Mouse (Mus musculus) heart, embryonic 14.5 days (tissue): Measurements from ENCODE around the gene Cd27. TPM values are rescaled to one million over a fixed set of nuclear protein-coding genes. Genes with fewer than 3 reads are reported as not detected.
"Not testable (repeated sequence)": the region's sequence is repeated elsewhere in the genome, so short reads cannot be mapped to it uniquely, and the experiment has no call there.

Experiments used
- ATAC-seq: fragments of 200-750 bp; cut with Nextera tagmentation; 2 replicates; pipeline ENCODE4 v1.8.0; 2017; ENCODE audit warnings: low read depth, moderate TSS enrichment; ENCODE audit not compliant: insufficient number of reproducible peaks, insufficient read depth, low FRiP score
- H3K27ac ChIP-seq, 2 experiments: fragments of 200-500 bp in 1 of 2; fragments of 300-500 bp in 1 of 2; sonication (generic) in 1 of 2; replicated peaks in 1 of 2; 2 replicates each; pipeline ENCODE4 v1.5.1; 2012 to 2014; ENCODE audit warnings: low read depth in 2 of 2, low read length in 2 of 2, control low read depth in 1 of 2, mild to moderate bottlenecking in 1 of 2, mixed read lengths in 1 of 2; ENCODE audit not compliant: control insufficient read depth in 1 of 2, insufficient read depth in 1 of 2
- H3K27me3 ChIP-seq: fragments of 300-500 bp; sonication (generic); 2 replicates; pipeline ENCODE4 v1.6.1; 2014; ENCODE audit warnings: mild to moderate bottlenecking, low read length, control low read depth; ENCODE audit not compliant: control insufficient read depth, insufficient read depth
- H3K36me3 ChIP-seq: fragments of 300-500 bp; sonication (generic); 2 replicates; pipeline ENCODE4 v1.6.1; 2014; ENCODE audit warnings: mild to moderate bottlenecking, control low read depth, low read length, mixed read lengths; ENCODE audit not compliant: control insufficient read depth, insufficient read depth
- H3K4me1 ChIP-seq, 2 experiments: fragments of 200-500 bp in 1 of 2; fragments of 300-500 bp in 1 of 2; sonication (generic) in 1 of 2; 2 replicates each; pipeline ENCODE4 v1.6.1; 2012 to 2014; ENCODE audit warnings: low read length in 2 of 2, control low read depth in 1 of 2, mixed read lengths in 1 of 2; ENCODE audit not compliant: control insufficient read depth in 2 of 2, insufficient read depth in 2 of 2
- H3K4me2 ChIP-seq: fragments of 300-500 bp; sonication (generic); 2 replicates; pipeline ENCODE4 v1.6.1; 2014; ENCODE audit warnings: mild to moderate bottlenecking, low read length
- H3K4me3 ChIP-seq, 2 experiments: fragments of 200-500 bp in 1 of 2; fragments of 300-500 bp in 1 of 2; sonication (generic) in 1 of 2; 2 replicates each; pipeline ENCODE4 v1.5.1; 2012 to 2014; ENCODE audit warnings: low read length in 2 of 2, mild to moderate bottlenecking in 2 of 2, control low read depth in 1 of 2, low read depth in 1 of 2, moderate library complexity in 1 of 2; ENCODE audit not compliant: control insufficient read depth in 1 of 2, insufficient read depth in 1 of 2
- H3K9ac ChIP-seq: fragments of 300-500 bp; sonication (generic); 2 replicates; pipeline ENCODE4 v1.6.1; 2014; ENCODE audit warnings: mild to moderate bottlenecking, low read length
- H3K9me3 ChIP-seq: fragments of 300-500 bp; sonication (generic); 2 replicates; pipeline ENCODE4 v1.6.1; 2016; ENCODE audit warnings: low read length, control low read depth; ENCODE audit not compliant: control insufficient read depth
- WGBS: fragments of 180-500 bp; shearing (Covaris S2); extraction: QIAGEN DNeasy Blood & Tissue Kit; methylation state at CpG from one replicate; pipeline ENCODE4 v1.1.7; 2014; 5-methylcytosine and 5-hydroxymethylcytosine counted together
- polyA plus RNA-seq: library from polyadenylated mRNA; unstranded; fragments of >200 nt; fragmentation: Nextera tagmentation; extraction: Ambion mirVana; gene quantifications from 2 replicates; pipeline ENCODE4 v1.2.1, GENCODE M21; 2014

Gene Cd27
- 2.5 and 3.2 TPM in 2 replicates for polyA plus RNA-seq

DNA sequence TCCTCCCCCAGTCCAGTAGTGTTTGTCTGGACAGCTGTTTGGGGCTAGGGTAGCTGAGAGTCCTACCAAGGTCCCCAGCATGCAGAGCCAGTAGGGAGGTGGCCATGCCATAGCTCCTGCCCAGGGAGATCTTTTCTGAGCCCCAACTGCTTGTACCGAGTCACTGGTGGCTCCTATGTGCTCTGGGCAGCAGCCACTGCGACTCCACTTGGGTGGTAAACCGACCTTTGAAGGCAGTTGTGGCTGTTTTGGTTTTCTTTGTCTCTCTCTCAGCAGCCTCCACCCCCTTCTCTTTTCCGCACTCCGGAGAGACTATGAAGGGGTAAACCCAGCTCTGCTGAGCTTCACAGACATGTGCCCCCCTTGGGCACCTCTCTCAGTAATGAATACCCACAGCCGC, at the start of gene Cd27:
Gene Cd27, minus strand, starts transcription at position 229 of the 400 bp plus-strand sequence.
- Histone ChIP-seq H3K36me3 (no peaks in the 10 kb centered on the region), H3K4me2 (no peak within 1 kb of the TSS), H3K4me1 (peaks cover 12 to 16% of the 10 kb centered on the region in 2 experiments), H3K9ac (no peak within 1 kb of the TSS), H3K9me3 (no peaks in the 10 kb centered on the region), H3K27me3 (no peaks in the 10 kb centered on the region), H3K4me3 (no peak within 1 kb of the TSS), H3K27ac (no peak within 1 kb of the TSS)
- 58% methylated on average over 6 of the region's 6 CpGs for WGBS
- ATAC-seq = no peak

DNA sequence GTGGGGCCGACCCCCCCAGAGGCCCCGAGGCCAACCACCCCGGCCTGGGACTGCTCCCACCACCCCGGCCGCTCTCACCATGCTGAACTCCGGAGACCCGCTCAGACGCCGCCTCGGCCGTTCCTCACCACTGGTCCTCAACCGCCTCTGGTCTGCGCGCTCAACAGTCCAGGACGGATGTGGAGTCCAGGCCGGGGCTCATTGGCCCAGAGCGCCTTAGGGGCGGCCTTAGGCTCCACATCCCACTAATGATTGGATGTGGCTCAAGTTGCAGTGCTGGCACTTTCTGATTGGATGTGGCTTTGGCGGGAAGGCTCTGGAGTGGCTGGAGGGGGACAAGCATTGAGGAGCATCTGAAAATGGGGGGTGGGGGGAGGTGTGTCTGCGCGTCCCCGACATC, 49.1 kb upstream of the Cd27 start, which contains the start of gene Tuba3a:
Gene Tuba3a, minus strand, starts transcription at position 153 of the 400 bp plus-strand sequence.
- no peaks in the 10 kb centered on the region for H3K36me3 ChIP-seq
- H3K27me3 ChIP-seq = no peaks in the 10 kb centered on the region
- peak; percentile 31; the same call in 1 of the 2 replicates for ATAC-seq
- no peaks in the 10 kb centered on the region for H3K9me3 ChIP-seq
- H3K4me1 ChIP-seq = no peaks in the 10 kb centered on the region
- 97% methylated on average over 22 of the region's 22 CpGs for WGBS
- H3K4me3 ChIP-seq = no peak within 1 kb of the TSS
- H3K9ac ChIP-seq = no peak within 1 kb of the TSS
- no peak within 1 kb of the TSS for H3K27ac ChIP-seq
- H3K4me2 ChIP-seq = no peak within 1 kb of the TSS

DNA sequence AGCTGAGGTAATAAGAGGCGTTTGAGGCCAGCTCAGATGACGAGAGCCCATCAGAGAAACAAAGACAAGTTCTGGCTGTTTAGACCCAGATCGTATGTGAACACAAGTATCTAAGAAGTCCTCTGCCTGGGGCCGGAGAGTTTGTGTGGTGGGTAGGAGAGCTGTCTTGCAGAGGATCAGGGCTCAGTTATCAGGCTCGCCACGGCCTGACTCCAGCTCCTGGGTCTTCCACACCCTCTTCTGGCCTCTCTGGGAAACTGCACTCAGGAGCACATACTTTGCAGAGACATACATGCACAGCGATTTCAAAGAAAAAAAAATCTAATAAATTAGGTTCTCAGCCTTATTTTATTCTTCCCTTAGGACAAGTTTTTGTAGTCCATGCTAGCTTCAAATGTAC, 47.9 kb upstream of the Cd27 start:
- WGBS = 94% methylated on average over 7 of the region's 7 CpGs
- H3K27me3 ChIP-seq = no peaks in the 10 kb centered on the region
- no peak for ATAC-seq
- H3K9ac ChIP-seq = no peak overlapping the region
- no peaks in the 10 kb centered on the region for H3K36me3 ChIP-seq
- no peak overlapping the region for H3K27ac ChIP-seq
- no peaks in the 10 kb centered on the region for H3K4me1 ChIP-seq
- H3K9me3 ChIP-seq = no peaks in the 10 kb centered on the region
- H3K4me3 ChIP-seq = no peak overlapping the region
- H3K4me2 ChIP-seq = no peak overlapping the region

DNA sequence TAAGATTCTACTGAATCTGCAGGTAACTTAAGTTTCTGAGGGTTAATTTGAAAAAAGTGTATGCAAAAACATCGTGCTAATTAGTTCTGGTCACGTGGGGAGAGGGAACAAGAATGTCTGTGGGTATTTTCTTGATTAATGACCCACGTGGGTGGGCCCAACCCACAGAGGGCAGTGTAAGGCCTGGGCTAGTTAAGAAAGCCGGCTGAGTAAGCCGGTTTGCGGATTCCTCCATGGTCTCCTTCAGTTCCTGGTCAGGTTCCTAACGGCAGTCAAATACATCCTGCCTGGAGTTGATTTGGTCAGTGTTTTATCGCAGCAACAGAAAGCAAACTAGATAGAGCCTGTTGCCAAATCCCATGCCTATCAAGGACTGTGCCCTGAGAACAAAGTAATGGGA, 47.4 kb upstream of the Cd27 start:
- Histone ChIP-seq H3K27me3 (no peaks in the 10 kb centered on the region), H3K9ac (no peak overlapping the region), H3K4me1 (no peaks in the 10 kb centered on the region), H3K4me3 (no peak overlapping the region), H3K9me3 (no peaks in the 10 kb centered on the region), H3K36me3 (no peaks in the 10 kb centered on the region), H3K27ac (no peak overlapping the region), H3K4me2 (no peak overlapping the region)
- no peak for ATAC-seq
- 47% methylated on average over 8 of the region's 8 CpGs for WGBS

DNA sequence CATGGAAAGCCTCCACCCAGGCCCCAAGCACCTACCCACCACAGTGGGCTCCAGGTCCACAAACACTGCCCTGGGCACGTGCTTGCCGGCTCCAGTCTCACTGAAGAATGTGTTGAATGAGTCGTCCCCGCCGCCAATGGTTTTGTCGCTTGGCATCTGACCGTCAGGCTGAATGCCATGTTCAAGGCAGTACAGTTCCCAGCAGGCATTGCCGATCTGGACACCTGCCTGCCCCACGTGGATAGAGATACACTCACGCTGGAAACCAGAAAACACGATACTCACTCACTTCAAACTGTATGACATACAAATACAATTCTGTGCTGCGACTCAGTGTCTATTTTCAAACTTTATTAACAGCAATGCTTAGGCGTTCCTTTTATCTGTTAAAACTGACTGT, 45.9 kb upstream of the Cd27 start:
- H3K9ac ChIP-seq, H3K27me3 ChIP-seq, H3K36me3 ChIP-seq, H3K4me3 ChIP-seq, H3K9me3 ChIP-seq, H3K27ac ChIP-seq, H3K4me1 ChIP-seq, ATAC-seq, H3K4me2 ChIP-seq: not testable (repeated sequence)
- WGBS = 87% methylated on average over 13 of the region's 13 CpGs

DNA sequence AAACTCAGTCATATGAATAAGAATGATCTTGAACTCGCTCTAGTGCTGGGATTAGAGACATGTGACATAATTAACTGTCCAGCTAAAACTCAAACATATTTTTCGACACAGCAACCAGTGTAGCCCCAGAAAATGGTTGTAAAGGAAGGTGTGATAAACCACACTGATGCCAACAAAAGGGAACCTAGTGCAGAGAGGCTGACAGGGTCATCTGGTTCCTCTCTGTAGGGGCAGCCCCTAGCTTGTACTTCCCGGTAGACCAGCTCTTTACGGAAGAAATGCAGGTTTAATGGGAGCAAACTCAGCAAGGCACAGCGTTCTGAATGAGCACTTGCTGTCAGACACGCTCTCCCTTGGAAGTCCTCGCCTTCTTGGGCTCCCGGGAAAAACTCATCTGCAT, 42.9 kb upstream of the Cd27 start:
- H3K9me3 ChIP-seq = no peaks in the 10 kb centered on the region
- H3K27me3 ChIP-seq = peaks cover 9% of the 10 kb centered on the region; the same call in 1 of the 2 replicates
- no peaks in the 10 kb centered on the region for H3K36me3 ChIP-seq
- WGBS = 59% methylated on average over 8 of the region's 8 CpGs
- no peak overlapping the region for H3K27ac ChIP-seq
- no peak for ATAC-seq
- H3K4me1 ChIP-seq = no peaks in the 10 kb centered on the region
- no peak overlapping the region for H3K4me2 ChIP-seq
- no peak overlapping the region for H3K9ac ChIP-seq
- H3K4me3 ChIP-seq = no peak overlapping the region

DNA sequence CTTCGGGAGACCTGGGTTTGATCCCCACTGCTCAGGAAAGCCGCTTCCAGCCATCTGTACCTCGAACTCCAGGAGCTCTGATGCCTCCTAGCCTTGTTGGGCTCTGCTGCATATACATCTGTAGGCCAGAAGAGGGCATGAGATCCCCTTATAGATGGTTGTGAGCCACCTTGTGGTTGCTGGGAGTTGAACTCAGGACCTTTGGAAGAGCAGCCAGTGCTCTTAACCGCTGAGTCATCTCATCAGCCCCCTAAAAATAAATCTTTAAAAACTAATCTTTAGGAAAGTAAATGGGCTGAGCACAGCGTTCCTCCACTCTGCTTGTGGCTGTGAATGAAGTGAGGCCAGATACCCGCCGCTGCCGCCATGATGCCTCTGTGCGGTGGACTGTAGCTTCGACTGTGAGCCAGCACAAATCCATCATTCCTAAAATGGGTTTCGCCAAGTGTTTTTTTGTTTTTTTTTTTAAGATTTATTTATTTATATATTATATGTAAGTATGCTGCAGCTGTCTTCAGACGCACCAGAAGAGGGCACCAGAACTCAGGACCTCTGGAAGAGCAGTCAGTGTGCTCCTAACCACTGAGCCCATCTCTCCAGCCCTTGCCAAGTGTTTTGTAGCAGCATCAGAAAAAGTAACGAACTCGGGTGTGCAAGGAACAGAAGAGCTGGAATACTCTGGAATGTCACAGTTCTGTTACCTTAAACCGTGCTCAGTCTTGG, 38.2 kb upstream of the Cd27 start:
- Histone ChIP-seq H3K36me3 (no peaks in the 10 kb centered on the region), H3K9ac (no peak overlapping the region), H3K27me3 (peaks cover 9% of the 10 kb centered on the region; the same call in 1 of the 2 replicates), H3K4me3 (no peak overlapping the region), H3K27ac (no peak overlapping the region), H3K4me2 (no peak overlapping the region), H3K4me1 (peaks cover 6 to 9% of the 10 kb centered on the region in 2 experiments), H3K9me3 (no peaks in the 10 kb centered on the region)
- WGBS = 57% methylated on average over 15 of the region's 15 CpGs
- no peak for ATAC-seq
